Mouse (Mus musculus): ENCODE results near the gene Col4a1. TPM values are rescaled to one million over a fixed set of nuclear protein-coding genes. Genes with fewer than 3 reads are reported as not detected.
A peak's percentile ranks its signal among the peaks of the same experiment; 100 is the strongest.

Gene Col4a1
- total RNA-seq, 1 experiment from 2014 or later = 17.3 TPM

GRCm38 (mm10) chr8:11258517-11259136 lies 54.0 kb downstream of the Col4a1 start:
- no peak for ATAC-seq (replicated peaks in 1 of 2; ENCODE audit: insufficient read depth in 1 of 2, low FRiP score in 2 of 2, low TSS enrichment in 1 of 2, low read depth in 1 of 2, poor library complexity in 2 of 2, severe bottlenecking in 2 of 2)

GRCm38 (mm10) chr8:11257079-11258017 lies 55.3 kb downstream of the Col4a1 start:
- ATAC-seq (replicated peaks in 1 of 2; ENCODE audit: insufficient read depth in 1 of 2, low FRiP score in 2 of 2, low TSS enrichment in 1 of 2, low read depth in 1 of 2, poor library complexity in 2 of 2, severe bottlenecking in 2 of 2) = no peak

- ATAC-seq (replicated peaks in 1 of 2; ENCODE audit: insufficient read depth in 1 of 2, low FRiP score in 2 of 2, low TSS enrichment in 1 of 2, low read depth in 1 of 2, poor library complexity in 2 of 2, severe bottlenecking in 2 of 2) = no peak
These were observed 56.2 kb downstream of the Col4a1 start for GRCm38 (mm10) chr8:11256405-11256804.

- no peak for ATAC-seq (replicated peaks in 1 of 2; ENCODE audit: insufficient read depth in 1 of 2, low FRiP score in 2 of 2, low TSS enrichment in 1 of 2, low read depth in 1 of 2, poor library complexity in 2 of 2, severe bottlenecking in 2 of 2)
These were observed 56.9 kb downstream of the Col4a1 start for GRCm38 (mm10) chr8:11255680-11256079.

GRCm38 (mm10) chr8:11254914-11255530 lies 57.6 kb downstream of the Col4a1 start:
- no peak for ATAC-seq (replicated peaks in 1 of 2; ENCODE audit: insufficient read depth in 1 of 2, low FRiP score in 2 of 2, low TSS enrichment in 1 of 2, low read depth in 1 of 2, poor library complexity in 2 of 2, severe bottlenecking in 2 of 2)

GRCm38 (mm10) chr8:11254510-11254909 lies 58.1 kb downstream of the Col4a1 start:
- no peak for ATAC-seq (replicated peaks in 1 of 2; ENCODE audit: insufficient read depth in 1 of 2, low FRiP score in 2 of 2, low TSS enrichment in 1 of 2, low read depth in 1 of 2, poor library complexity in 2 of 2, severe bottlenecking in 2 of 2)

GRCm38 (mm10) chr8:11253556-11253955 lies 59.1 kb downstream of the Col4a1 start:
- ATAC-seq (replicated peaks in 1 of 2; ENCODE audit: insufficient read depth in 1 of 2, low FRiP score in 2 of 2, low TSS enrichment in 1 of 2, low read depth in 1 of 2, poor library complexity in 2 of 2, severe bottlenecking in 2 of 2) = peak; percentile 69 to 84

GRCm38 (mm10) chr8:11253041-11253440 lies 59.6 kb downstream of the Col4a1 start:
- no peak for ATAC-seq (replicated peaks in 1 of 2; ENCODE audit: insufficient read depth in 1 of 2, low FRiP score in 2 of 2, low TSS enrichment in 1 of 2, low read depth in 1 of 2, poor library complexity in 2 of 2, severe bottlenecking in 2 of 2)

- ATAC-seq (replicated peaks in 1 of 2; ENCODE audit: insufficient read depth in 1 of 2, low FRiP score in 2 of 2, low TSS enrichment in 1 of 2, low read depth in 1 of 2, poor library complexity in 2 of 2, severe bottlenecking in 2 of 2) = no peak
These were observed 60.3 kb downstream of the Col4a1 start for GRCm38 (mm10) chr8:11252235-11252774.

- ATAC-seq (replicated peaks in 1 of 2; ENCODE audit: insufficient read depth in 1 of 2, low FRiP score in 2 of 2, low TSS enrichment in 1 of 2, low read depth in 1 of 2, poor library complexity in 2 of 2, severe bottlenecking in 2 of 2) = peak in 1 of 2 experiments; percentile 4; a peak in 1 of 4 replicates
These were observed 62.5 kb downstream of the Col4a1 start for GRCm38 (mm10) chr8:11250149-11250548.

- ATAC-seq (replicated peaks in 1 of 2; ENCODE audit: insufficient read depth in 1 of 2, low FRiP score in 2 of 2, low TSS enrichment in 1 of 2, low read depth in 1 of 2, poor library complexity in 2 of 2, severe bottlenecking in 2 of 2) = peak in 1 of 2 experiments; percentile 40; a peak in 2 of 4 replicates
These were observed 63.0 kb downstream of the Col4a1 start for GRCm38 (mm10) chr8:11249541-11250058.

- no peak for ATAC-seq (replicated peaks in 1 of 2; ENCODE audit: insufficient read depth in 1 of 2, low FRiP score in 2 of 2, low TSS enrichment in 1 of 2, low read depth in 1 of 2, poor library complexity in 2 of 2, severe bottlenecking in 2 of 2)
These were observed 63.9 kb downstream of the Col4a1 start for GRCm38 (mm10) chr8:11248712-11249111.

GRCm38 (mm10) chr8:11241488-11241887 lies 71.1 kb downstream of the Col4a1 start:
- no peak for ATAC-seq (replicated peaks in 1 of 2; ENCODE audit: insufficient read depth in 1 of 2, low FRiP score in 2 of 2, low TSS enrichment in 1 of 2, low read depth in 1 of 2, poor library complexity in 2 of 2, severe bottlenecking in 2 of 2)

- ATAC-seq (replicated peaks in 1 of 2; ENCODE audit: insufficient read depth in 1 of 2, low FRiP score in 2 of 2, low TSS enrichment in 1 of 2, low read depth in 1 of 2, poor library complexity in 2 of 2, severe bottlenecking in 2 of 2) = no peak
These were observed 77.8 kb downstream of the Col4a1 start for GRCm38 (mm10) chr8:11234879-11235210.

GRCm38 (mm10) chr8:11234151-11234878 lies 78.3 kb downstream of the Col4a1 start:
- peak; percentile 33 to 65; a peak in 3 of 4 replicates for ATAC-seq (replicated peaks in 1 of 2; ENCODE audit: insufficient read depth in 1 of 2, low FRiP score in 2 of 2, low TSS enrichment in 1 of 2, low read depth in 1 of 2, poor library complexity in 2 of 2, severe bottlenecking in 2 of 2)

- ATAC-seq (replicated peaks in 1 of 2; ENCODE audit: insufficient read depth in 1 of 2, low FRiP score in 2 of 2, low TSS enrichment in 1 of 2, low read depth in 1 of 2, poor library complexity in 2 of 2, severe bottlenecking in 2 of 2) = no peak
These were observed 79.6 kb downstream of the Col4a1 start for GRCm38 (mm10) chr8:11233009-11233408.

- no peak for ATAC-seq (replicated peaks in 1 of 2; ENCODE audit: insufficient read depth in 1 of 2, low FRiP score in 2 of 2, low TSS enrichment in 1 of 2, low read depth in 1 of 2, poor library complexity in 2 of 2, severe bottlenecking in 2 of 2)
These were observed 82.3 kb downstream of the Col4a1 start for GRCm38 (mm10) chr8:11230277-11230676.
